Mouse (Mus musculus) CH12.LX (cell line): ENCODE measurements around the gene Kcng4. TPM values are rescaled to one million over a fixed set of nuclear protein-coding genes. Genes with fewer than 3 reads are reported as not detected.

Source experiments
- DNase-seq: peaks from one replicate; pipeline ENCODE4 v3.0.0-alpha.2; 2013; ENCODE audit errors: extremely low read depth
- H3K27ac ChIP-seq: 2 replicates; pipeline ENCODE4 v1.5.1; 2012; ENCODE audit warnings: low read depth, mild to moderate bottlenecking, control low read depth, moderate library complexity; ENCODE audit not compliant: insufficient read depth
- H3K27me3 ChIP-seq: replicated peaks from 2 replicates; pipeline ENCODE3; 2012; ENCODE audit warnings: inconsistent platforms
- H3K36me3 ChIP-seq, 2 experiments: replicated peaks in 1 of 2; 2 replicates each; pipeline versions ENCODE3 to v1.6.1; 2012; ENCODE audit warnings: inconsistent platforms in 1 of 2, low read length in 1 of 2, mild to moderate bottlenecking in 1 of 2, mixed read lengths in 1 of 2, moderate library complexity in 1 of 2; ENCODE audit not compliant: control insufficient read depth in 1 of 2, insufficient read depth in 1 of 2
- H3K4me1 ChIP-seq, 2 experiments: 2 replicates each; pipeline ENCODE4 v1.6.1; 2012; ENCODE audit warnings: inconsistent platforms in 1 of 2, moderate library complexity in 1 of 2; ENCODE audit not compliant: insufficient read depth in 2 of 2, control insufficient read depth in 1 of 2
- H3K4me2 ChIP-seq: 2 replicates; pipeline ENCODE4 v1.6.1; 2012; ENCODE audit warnings: low read depth, mild to moderate bottlenecking, control low read depth; ENCODE audit not compliant: poor library complexity, insufficient read depth, severe bottlenecking
- H3K4me3 ChIP-seq, 3 experiments: fragments of 150-350 bp in 1 of 3; sonication (generic) in 1 of 3; replicated peaks in 1 of 3; 2 replicates each; pipeline versions ENCODE3 to v1.5.1; 2011 to 2012; ENCODE audit warnings: low read depth in 2 of 3, low read length in 2 of 3, mild to moderate bottlenecking in 2 of 3, moderate library complexity in 2 of 3, control low read depth in 1 of 3, improper control_type of control experiment in 1 of 3, inconsistent platforms in 1 of 3, mixed read lengths in 1 of 3; ENCODE audit not compliant: poor library complexity in 1 of 3
- H3K79me2 ChIP-seq: replicated peaks from 2 replicates; pipeline ENCODE4 v1.6.1; 2012; ENCODE audit warnings: mild to moderate bottlenecking, moderate library complexity; ENCODE audit not compliant: control insufficient read depth, poor library complexity, insufficient read depth, severe bottlenecking; ENCODE audit errors: extremely low read depth
- H3K9ac ChIP-seq: 2 replicates; pipeline ENCODE4 v1.6.1; 2012; ENCODE audit warnings: low read depth, mild to moderate bottlenecking, control low read depth, moderate library complexity; ENCODE audit not compliant: insufficient read depth
- H3K9me3 ChIP-seq: replicated peaks from 2 replicates; pipeline ENCODE3; 2012; ENCODE audit warnings: low read length, inconsistent platforms, mixed read lengths
- CHD2 ChIP-seq: IDR thresholded peaks from 2 replicates; pipeline ENCODE4 v1.6.1; 2011; ENCODE audit warnings: low read length, improper control_type of control experiment
- CTCF ChIP-seq, 2 experiments: IDR thresholded peaks in 1 of 2; conservative IDR thresholded peaks in 1 of 2; 2 replicates each; pipeline ENCODE4 v1.5.1; 2011 to 2012; ENCODE audit warnings: low read depth in 2 of 2, low read length in 2 of 2, improper control_type of control experiment in 1 of 2, inconsistent platforms in 1 of 2, mild to moderate bottlenecking in 1 of 2, moderate library complexity in 1 of 2
- E2F4 ChIP-seq: IDR thresholded peaks from 2 replicates; pipeline ENCODE4 v1.6.1; 2011; ENCODE audit warnings: low read depth, low read length, improper control_type of control experiment; ENCODE audit not compliant: insufficient replicate concordance
- ELF1 ChIP-seq: IDR thresholded peaks from 2 replicates; pipeline ENCODE4 v1.6.1; 2014; ENCODE audit warnings: low read depth, mild to moderate bottlenecking, inconsistent platforms, low read length, improper control_type of control experiment
- EP300 ChIP-seq: IDR thresholded peaks from 2 replicates; pipeline ENCODE4 v1.6.1; 2011; ENCODE audit warnings: low read length, improper control_type of control experiment
- IRF4 ChIP-seq: IDR thresholded peaks from 2 replicates; pipeline ENCODE4 v1.6.1; 2014; ENCODE audit warnings: low read depth, mild to moderate bottlenecking, inconsistent platforms, low read length, improper control_type of control experiment
- JUND ChIP-seq: conservative IDR thresholded peaks from 2 replicates; pipeline ENCODE4 v1.6.1; 2011; ENCODE audit warnings: low read depth, low read length, improper control_type of control experiment
- MAFK ChIP-seq: IDR thresholded peaks from 2 replicates; pipeline ENCODE4 v1.6.1; 2011; ENCODE audit warnings: low read length, improper control_type of control experiment; ENCODE audit not compliant: insufficient replicate concordance
- MAZ ChIP-seq: IDR thresholded peaks from 2 replicates; pipeline ENCODE4 v1.6.1; 2012; ENCODE audit warnings: low read depth, mild to moderate bottlenecking, inconsistent platforms, low read length, improper control_type of control experiment, moderate library complexity
- MEF2A ChIP-seq: IDR thresholded peaks from 2 replicates; pipeline ENCODE4 v1.6.1; 2014; ENCODE audit warnings: low read depth, mild to moderate bottlenecking, inconsistent platforms, low read length, improper control_type of control experiment, borderline replicate concordance
- MXI1 ChIP-seq: IDR thresholded peaks from 2 replicates; pipeline ENCODE4 v1.6.1; 2011; ENCODE audit warnings: mild to moderate bottlenecking, low read depth, low read length, improper control_type of control experiment
- MYC ChIP-seq: IDR thresholded peaks from 2 replicates; pipeline ENCODE4 v1.6.1; 2011; ENCODE audit warnings: low read depth, mild to moderate bottlenecking, improper control_type of control experiment, low read length
- PAX5 ChIP-seq: IDR thresholded peaks from 2 replicates; pipeline ENCODE4 v1.6.1; 2012; ENCODE audit warnings: low read length, inconsistent platforms, mixed read lengths
- TCF12 ChIP-seq: IDR thresholded peaks from 2 replicates; pipeline ENCODE4 v1.6.1; 2014; ENCODE audit warnings: low read depth, mild to moderate bottlenecking, inconsistent platforms, low read length, improper control_type of control experiment
- UBTF ChIP-seq: IDR thresholded peaks from 2 replicates; pipeline ENCODE4 v1.6.1; 2012; ENCODE audit warnings: low read depth, mild to moderate bottlenecking, inconsistent platforms, low read length, improper control_type of control experiment, moderate library complexity
- USF1 ChIP-seq: IDR thresholded peaks from 2 replicates; pipeline ENCODE4 v1.6.1; 2014; ENCODE audit warnings: low read depth, mild to moderate bottlenecking, inconsistent platforms, low read length, improper control_type of control experiment
- USF2 ChIP-seq: conservative IDR thresholded peaks from 2 replicates; pipeline ENCODE4 v1.6.1; 2011; ENCODE audit warnings: low read depth, low read length, improper control_type of control experiment
- ZC3H11A ChIP-seq: IDR thresholded peaks from 2 replicates; pipeline ENCODE4 v1.6.1; 2012; ENCODE audit warnings: low read depth, mild to moderate bottlenecking, inconsistent platforms, low read length, improper control_type of control experiment
- ZMIZ1 ChIP-seq: IDR thresholded peaks from 2 replicates; pipeline ENCODE4 v1.6.1; 2012; ENCODE audit warnings: low read depth, mild to moderate bottlenecking, inconsistent platforms, low read length, improper control_type of control experiment
- dilution Hi-C: fragments of 300-500 bp; cut with MboI; formaldehyde crosslinking; loops from 2 replicates; pipeline ENCODE4 v1.14.3; 2020; ENCODE audit warnings: low sequenced_read_pairs; ENCODE audit not compliant: extremely low pct_unique_long_range_greater_than_20kb, extremely low pct_ligation_motif_present
- in situ Hi-C: fragments of 300-500 bp; cut with MboI; formaldehyde crosslinking; loops from 3 replicates; pipeline ENCODE4 v1.14.3; 2019; ENCODE audit warnings: low sequenced_read_pairs, low pct_ligation_motif_present, low pct_unique_long_range_greater_than_20kb, mixed read lengths
- polyA plus RNA-seq: library from polyadenylated mRNA; unstranded; fragments of >175 nt; gene quantifications from 2 replicates; pipeline ENCODE4 v1.2.1, GENCODE M21; 2012; ENCODE audit warnings: low read depth; ENCODE audit not compliant: insufficient read length
- total RNA-seq, 2 experiments: library from RNA; depleted of rRNA; stranded (reverse); fragments of 300-350 nt in 1 of 2; fragments of >200 nt in 1 of 2; gene quantifications; 2 replicates each; pipeline ENCODE4 v1.2.3; 2012 to 2014

The Kcng4 gene
- total and polyA plus RNA-seq, 3 experiments, result not detected

DNA sequence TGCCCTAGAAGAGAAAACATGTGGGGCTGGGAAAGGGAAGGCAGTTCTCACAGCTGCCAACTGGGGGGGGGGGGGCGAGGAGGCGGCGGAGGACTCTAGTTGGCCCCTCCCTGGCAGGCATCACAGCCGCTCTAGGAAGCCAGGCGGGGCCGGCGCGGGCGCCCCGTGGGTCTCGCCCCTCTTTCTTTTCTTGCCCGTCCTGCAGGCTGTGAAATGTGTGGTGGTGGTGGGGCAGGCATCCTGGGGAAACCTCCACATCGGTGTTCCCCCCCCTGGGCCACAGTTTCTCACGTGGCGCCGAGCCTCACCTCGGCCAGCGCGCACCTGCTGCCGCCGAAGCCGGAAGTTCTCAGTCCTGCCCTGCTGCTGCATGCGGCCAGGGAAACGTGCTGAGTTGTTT, 49.6 kb downstream of the Kcng4 start:
- TF ChIP-seq E2F4 (no peak), CHD2 (no peak), ZC3H11A (no peak), USF1 (no peak)
- Histone ChIP-seq H3K27me3 (peaks cover 8% of the 10 kb centered on the region), H3K4me1 (peaks cover 0 to 10% of the 10 kb centered on the region in 2 experiments; a peak in 2 of 4 replicates), H3K36me3 (no peaks in the 10 kb centered on the region), H3K4me3 (no peak overlapping the region), H3K9ac (no peak overlapping the region), H3K9me3 (no peaks in the 10 kb centered on the region), H3K4me2 (no peak overlapping the region), H3K79me2 (no peaks in the 10 kb centered on the region), H3K27ac (no peak overlapping the region)
- no peak for DNase-seq
- dilution Hi-C loops, result no loop called here
- in situ Hi-C loops, result no loop called here

DNA sequence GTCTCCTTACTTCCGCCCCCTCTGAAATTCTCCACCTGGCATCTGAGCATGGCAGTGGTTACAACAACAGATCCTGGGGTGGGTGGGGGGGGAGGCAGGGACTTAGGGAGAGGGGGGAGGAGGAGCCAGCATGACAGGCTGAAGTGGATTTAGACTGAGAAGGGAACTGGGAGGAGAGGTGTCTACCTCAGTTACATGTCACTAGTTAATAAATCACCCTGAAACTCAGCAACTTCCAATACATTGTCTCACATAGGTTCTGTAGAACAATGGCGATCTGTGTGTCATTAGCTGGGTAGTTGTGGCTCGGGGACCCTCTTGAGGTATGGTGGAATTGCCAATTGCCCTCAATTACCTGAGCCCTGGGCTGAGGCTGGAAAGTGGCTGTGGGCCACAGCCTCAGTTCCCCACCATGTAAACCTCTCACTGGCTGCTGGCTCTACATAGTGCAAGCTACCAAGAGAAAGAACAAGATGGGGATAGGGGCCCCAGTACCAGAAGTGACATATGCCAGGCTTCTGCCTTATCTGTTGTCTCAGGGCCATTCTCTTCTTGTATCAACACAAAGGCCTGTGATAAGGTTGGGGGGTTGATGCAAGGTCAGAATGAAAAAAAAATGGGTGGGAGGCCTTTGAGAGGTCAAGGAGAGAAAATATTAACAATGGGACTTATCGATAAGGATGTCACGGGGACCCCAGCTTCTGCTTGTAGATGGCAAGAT, 54.9 kb downstream of the Kcng4 start:
- dilution Hi-C loops, result no loop called here
- Histone ChIP-seq H3K4me3 (no peak overlapping the region), H3K4me2 (no peak overlapping the region), H3K9me3 (no peaks in the 10 kb centered on the region), H3K4me1 (no peaks in the 10 kb centered on the region), H3K27ac (no peak overlapping the region), H3K27me3 (peaks cover 54% of the 10 kb centered on the region), H3K79me2 (no peaks in the 10 kb centered on the region), H3K36me3 (no peaks in the 10 kb centered on the region), H3K9ac (no peak overlapping the region)
- no peak for DNase-seq
- in situ Hi-C loops, result no loop called here
- TF ChIP-seq IRF4, result no peak
- TF ChIP-seq MAZ, result no peak
- TF ChIP-seq MXI1, result no peak
- no peak for TF ChIP-seq PAX5
- no peak for TF ChIP-seq ZMIZ1
- no peak for TF ChIP-seq ZC3H11A
- TF ChIP-seq TCF12, result no peak
- no peak for TF ChIP-seq EP300
- no peak for TF ChIP-seq CHD2
- TF ChIP-seq MYC, result no peak

DNA sequence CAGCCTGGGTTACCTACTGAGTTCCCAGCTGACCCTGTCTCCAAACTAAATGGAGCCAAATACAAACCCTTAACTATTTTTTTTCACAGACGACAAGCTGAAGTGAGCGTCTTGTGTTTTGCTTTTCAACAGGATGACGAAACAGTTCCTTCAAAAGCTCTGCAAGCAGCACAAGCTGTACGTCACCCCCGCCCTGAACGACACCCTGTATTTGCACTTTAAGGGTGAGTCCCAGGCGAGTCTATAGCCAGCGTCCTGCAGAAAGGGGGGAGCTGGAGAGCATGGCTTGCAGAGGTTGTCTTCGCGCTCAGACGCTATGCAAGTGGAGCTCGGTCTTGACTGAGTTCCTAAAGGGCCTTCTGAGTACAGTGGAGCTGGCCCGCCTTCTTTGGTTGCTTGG, 56.4 kb downstream of the Kcng4 start:
- Histone ChIP-seq H3K4me2 (no peak overlapping the region), H3K9me3 (no peaks in the 10 kb centered on the region), H3K9ac (no peak overlapping the region), H3K79me2 (no peaks in the 10 kb centered on the region), H3K4me1 (peaks cover 0 to 7% of the 10 kb centered on the region in 2 experiments; a peak in 2 of 4 replicates), H3K27me3 (peaks cover 64% of the 10 kb centered on the region), H3K27ac (no peak overlapping the region), H3K36me3 (no peaks in the 10 kb centered on the region), H3K4me3 (no peak overlapping the region)
- no peak for DNase-seq
- in situ Hi-C loops, result no loop called here
- dilution Hi-C loops, result no loop called here
- TF ChIP-seq JUND, result no peak
- TF ChIP-seq E2F4, result no peak
- no peak for TF ChIP-seq ELF1
- TF ChIP-seq CTCF (conservative IDR thresholded peaks at IDR 0.05 in 1 of 2, IDR thresholded peaks at IDR 0.05 in 1 of 2; ENCODE audit: low read depth in 2 of 2, low read length in 2 of 2), result no peak
- no peak for TF ChIP-seq ZMIZ1
- TF ChIP-seq MAFK, result no peak
- TF ChIP-seq USF2, result no peak
- no peak for TF ChIP-seq MXI1
- no peak for TF ChIP-seq IRF4
- no peak for TF ChIP-seq UBTF
- no peak for TF ChIP-seq MEF2A
